Mouse (Mus musculus): ENCODE results near the gene Dazap1. TPM values are rescaled to one million over a fixed set of nuclear protein-coding genes. Genes with fewer than 3 reads are reported as not detected.

The Dazap1 gene
- polyA plus RNA-seq, 1 experiment from 2014 or later = 56.1 TPM

GRCm38 (mm10) chr10:80321670-80322581 is 60.6 kb downstream of the Dazap1 start:
- no peak for DNase-seq (ENCODE audit: low spot score)

GRCm38 (mm10) chr10:80322811-80323211 is 61.5 kb downstream of the Dazap1 start:
- DNase-seq (ENCODE audit: low spot score) = no peak

DNA sequence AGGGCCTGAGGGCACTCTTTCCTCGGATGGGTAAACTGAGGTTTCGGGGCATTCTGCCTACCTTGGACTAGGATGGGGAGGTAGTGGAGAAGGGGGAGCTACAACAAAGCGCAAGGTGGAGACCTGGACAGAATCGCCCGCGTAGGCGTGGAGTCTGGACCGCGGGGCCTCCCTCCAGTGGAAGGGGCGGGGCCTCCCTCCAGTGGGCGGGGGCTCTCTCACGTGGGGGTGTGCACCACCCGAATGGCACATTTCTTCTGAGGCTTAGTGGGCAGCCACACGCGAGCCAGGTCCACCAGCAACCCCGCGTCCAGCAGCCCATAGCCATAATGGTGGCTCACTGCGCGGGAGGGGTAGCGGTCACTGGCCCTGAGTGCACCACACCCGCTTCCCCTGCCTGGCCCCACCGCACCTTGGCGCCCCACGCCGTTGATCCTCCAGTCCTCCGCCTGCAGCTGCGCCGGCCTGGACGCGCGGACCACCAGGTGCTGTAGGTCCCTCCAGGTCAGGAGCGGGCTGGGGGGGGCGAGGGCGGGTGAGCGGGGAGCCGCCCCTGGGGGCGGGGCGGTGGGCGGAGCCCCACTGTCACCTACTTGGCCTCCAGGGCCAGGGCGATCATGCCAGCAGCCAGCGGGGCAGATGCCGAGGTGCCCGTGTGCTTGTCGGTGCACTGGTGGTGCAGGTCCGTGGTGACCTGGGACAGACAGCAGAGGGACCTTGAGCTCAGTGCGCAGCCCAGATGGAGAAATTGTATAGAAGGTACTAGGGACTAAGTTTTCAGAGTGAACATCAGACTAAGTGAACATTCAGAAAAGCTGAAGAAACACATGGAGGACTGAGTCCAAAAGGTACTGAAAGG is 62.2 kb downstream of the Dazap1 start:
- DNase-seq (ENCODE audit: low spot score) = peak; percentile 57

DNA sequence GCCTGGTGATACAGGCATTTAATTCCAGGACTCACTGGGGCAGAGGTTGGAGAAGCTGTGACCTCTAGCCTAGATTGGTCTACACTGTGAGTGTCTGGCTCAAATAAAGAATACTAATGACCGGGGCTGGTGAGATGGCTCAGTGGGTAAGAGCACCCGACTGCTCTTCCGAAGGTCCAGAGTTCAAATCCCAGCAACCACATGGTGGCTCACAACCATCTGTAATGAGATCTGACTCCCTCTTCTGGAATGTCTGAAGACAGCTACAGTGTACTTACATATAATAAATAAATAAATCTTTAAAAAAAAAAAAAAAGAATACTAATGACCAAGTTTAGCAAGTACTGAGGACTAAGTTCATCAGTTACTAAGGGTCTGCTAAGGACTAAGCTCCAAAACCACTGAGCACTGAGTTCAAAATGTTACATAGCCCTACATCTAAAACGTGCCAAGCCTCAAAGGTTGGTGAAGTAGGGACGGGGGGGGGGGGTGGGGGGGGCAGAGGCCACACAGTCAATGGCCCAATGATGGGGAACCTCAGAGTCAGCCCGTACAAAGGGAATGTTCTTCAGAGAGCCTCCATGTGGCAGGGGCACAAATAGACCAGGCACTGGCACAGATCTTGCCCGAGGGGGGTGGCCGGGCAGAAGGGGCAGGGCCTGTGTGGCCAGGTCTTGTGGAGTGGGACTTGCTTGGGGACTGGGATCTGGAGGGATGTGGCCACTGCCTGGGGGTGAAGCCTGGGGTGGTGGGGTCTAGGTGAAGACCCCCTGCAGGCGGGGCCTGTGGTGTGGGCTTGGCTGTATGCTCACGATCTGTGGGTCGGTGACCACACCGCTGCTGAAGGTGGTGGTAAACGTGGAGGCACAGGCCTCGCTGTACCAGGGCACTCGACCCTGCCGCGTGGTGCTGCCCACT is 63.1 kb downstream of the Dazap1 start:
- DNase-seq (ENCODE audit: low spot score) = no peak

GRCm38 (mm10) chr10:80325045-80325444 is 63.8 kb downstream of the Dazap1 start:
- no peak for DNase-seq (ENCODE audit: low spot score)

- DNase-seq (ENCODE audit: low spot score) = peak; percentile 79
Measured at GRCm38 (mm10) chr10:80329273-80330081, 68.2 kb downstream of the Dazap1 start, which contains the start of the genes Pcsk4 and Reep6. Pcsk4 (minus strand) TSS chr10:80329498. Reep6 (plus strand) TSS chr10:80329953.

- DNase-seq (ENCODE audit: low spot score) = no peak
Measured at GRCm38 (mm10) chr10:80330084-80330483, 68.8 kb downstream of the Dazap1 start.

DNA sequence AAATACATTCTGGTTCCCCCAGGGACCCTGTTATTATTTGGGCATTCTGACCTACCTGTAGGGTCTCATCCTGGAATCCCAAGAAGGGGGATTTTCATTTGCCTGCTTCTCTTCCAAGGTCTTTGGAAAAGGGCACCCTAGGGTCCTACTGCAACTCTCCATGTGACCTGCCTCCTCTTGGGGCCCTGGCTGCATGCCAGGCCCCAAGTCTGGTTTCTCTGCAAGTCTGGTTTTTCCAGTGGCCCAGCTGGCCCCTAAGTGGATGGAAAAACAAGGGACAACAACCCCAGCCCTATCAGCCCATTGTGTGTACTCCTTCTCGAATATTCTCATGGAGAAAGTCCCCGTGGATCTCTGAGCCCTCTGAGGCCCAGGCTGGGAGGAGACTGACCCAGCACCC is 69.6 kb downstream of the Dazap1 start:
- DNase-seq (ENCODE audit: low spot score) = no peak

DNA sequence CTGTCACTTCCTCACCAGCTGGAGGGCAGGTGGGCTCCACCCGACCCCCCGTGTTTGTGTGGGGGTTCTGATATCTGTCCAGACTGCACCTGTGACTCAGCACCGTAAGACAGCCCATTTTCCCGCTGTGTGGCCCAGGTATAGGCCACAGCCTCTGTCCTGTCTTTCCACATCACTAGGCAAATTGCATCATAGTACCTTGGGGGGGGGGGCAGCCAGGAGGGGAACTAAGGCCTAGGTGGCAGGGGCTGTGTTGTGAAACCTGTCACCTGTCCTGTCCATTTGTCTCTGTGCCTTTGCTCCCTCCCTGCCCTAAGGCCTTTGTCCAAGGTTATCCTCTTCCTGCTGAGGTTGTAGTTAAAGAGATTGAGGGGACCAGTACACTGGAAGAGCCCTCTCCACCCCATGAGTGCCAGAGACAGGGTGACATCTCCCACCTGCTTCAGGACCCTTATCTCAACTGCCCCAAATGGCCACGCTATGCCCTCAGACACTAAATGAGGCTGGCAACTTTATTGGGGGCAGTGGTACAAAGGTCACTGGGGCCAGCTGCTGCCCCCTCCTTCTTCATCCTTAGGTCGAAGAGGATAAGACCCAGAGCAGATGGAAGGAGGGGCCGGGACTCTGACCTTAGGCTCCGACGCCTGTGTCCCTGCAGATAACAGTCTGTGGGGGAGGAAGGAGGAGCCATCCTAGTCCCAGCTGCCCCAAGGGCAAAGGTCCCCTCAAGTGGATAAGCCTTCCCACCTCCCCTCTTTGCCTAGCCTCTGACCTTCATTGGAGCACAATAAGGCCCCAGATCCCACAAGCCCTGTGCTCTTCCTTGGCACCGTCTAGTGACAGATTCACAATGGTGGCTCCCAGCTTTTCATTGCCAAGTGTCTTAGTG is 70.6 kb downstream of the Dazap1 start:
- DNase-seq (ENCODE audit: low spot score) = no peak

GRCm38 (mm10) chr10:80332525-80332989 is 71.3 kb downstream of the Dazap1 start:
- DNase-seq (ENCODE audit: low spot score) = no peak

GRCm38 (mm10) chr10:80336263-80336662 is 75.0 kb downstream of the Dazap1 start:
- no peak for DNase-seq (ENCODE audit: low spot score)

Small RNA genes within 50 kb of the gene (microRNA-seq; reads per million reads assigned to microRNA genes)
- not detected for gene Mir6911 (ENCODE audit: borderline number of aligned reads)

Other genes starting within 250 kb of the Dazap1 start
- 179 and 206 TPM in 2 replicates for gene Arhgap45, start 244.8 kb upstream of the Dazap1 start, polyA plus RNA-seq (2015; fragmentation: Nextera tagmentation; extraction: Ambion mirVana)
- 153 and 158 TPM in 2 replicates for gene Polr2e, start 221.7 kb upstream of the Dazap1 start, polyA plus RNA-seq (2015; fragmentation: Nextera tagmentation; extraction: Ambion mirVana)
- 640 and 681 TPM in 2 replicates for gene Gpx4, start 214.3 kb upstream of the Dazap1 start, polyA plus RNA-seq (2015; fragmentation: Nextera tagmentation; extraction: Ambion mirVana)
- 18.3 and 19.7 TPM in 2 replicates for gene Sbno2, start 155.9 kb upstream of the Dazap1 start, polyA plus RNA-seq (2015; fragmentation: Nextera tagmentation; extraction: Ambion mirVana)
- gene Stk11, start 145.7 kb upstream of the Dazap1 start, polyA plus RNA-seq (2015; fragmentation: Nextera tagmentation; extraction: Ambion mirVana) = 18.2 and 23.2 TPM in 2 replicates
- gene Atp5d, start 122.9 kb upstream of the Dazap1 start, polyA plus RNA-seq (2015; fragmentation: Nextera tagmentation; extraction: Ambion mirVana) = 588 TPM in 2 replicates
- gene Cbarp, start 120.7 kb upstream of the Dazap1 start, polyA plus RNA-seq (2015; fragmentation: Nextera tagmentation; extraction: Ambion mirVana) = 3.5 and 4.3 TPM in 2 replicates
- 13.1 and 18.8 TPM in 2 replicates for gene Midn, start 113.2 kb upstream of the Dazap1 start, polyA plus RNA-seq (2015; fragmentation: Nextera tagmentation; extraction: Ambion mirVana)
- 226 and 376 TPM in 2 replicates for gene Cirbp, start 95.5 kb upstream of the Dazap1 start, polyA plus RNA-seq (2015; fragmentation: Nextera tagmentation; extraction: Ambion mirVana)
- 15.3 and 15.4 TPM in 2 replicates for gene 1600002K03Rik, start 88.5 kb upstream of the Dazap1 start, polyA plus RNA-seq (2015; fragmentation: Nextera tagmentation; extraction: Ambion mirVana)
- 1.2 and 1.6 TPM in 2 replicates for gene Efna2, start 82.0 kb upstream of the Dazap1 start, polyA plus RNA-seq (2015; fragmentation: Nextera tagmentation; extraction: Ambion mirVana)
- gene Mum1, start 35.1 kb upstream of the Dazap1 start, polyA plus RNA-seq (2015; fragmentation: Nextera tagmentation; extraction: Ambion mirVana) = 70.8 and 72.4 TPM in 2 replicates
- 319 and 339 TPM in 2 replicates for gene Ndufs7, start 12.4 kb upstream of the Dazap1 start, polyA plus RNA-seq (2015; fragmentation: Nextera tagmentation; extraction: Ambion mirVana)
- gene Gamt, start 474 bp upstream of the Dazap1 start, polyA plus RNA-seq (2015; fragmentation: Nextera tagmentation; extraction: Ambion mirVana) = 5.5 and 5.9 TPM in 2 replicates
- 1,158 and 1,206 TPM in 2 replicates for gene Rps15, start 31.0 kb downstream of the Dazap1 start, polyA plus RNA-seq (2015; fragmentation: Nextera tagmentation; extraction: Ambion mirVana)
- 0.10 and 0.24 TPM in 2 replicates for gene Apc2, start 34.5 kb downstream of the Dazap1 start, polyA plus RNA-seq (2015; fragmentation: Nextera tagmentation; extraction: Ambion mirVana)
- 72.7 and 81.1 TPM in 2 replicates for gene 2310011J03Rik, start 59.1 kb downstream of the Dazap1 start, polyA plus RNA-seq (2015; fragmentation: Nextera tagmentation; extraction: Ambion mirVana)
- gene Pcsk4, start 68.0 kb downstream of the Dazap1 start, polyA plus RNA-seq (2015; fragmentation: Nextera tagmentation; extraction: Ambion mirVana) = 4.4 and 4.6 TPM in 2 replicates
- gene Reep6, start 68.5 kb downstream of the Dazap1 start, polyA plus RNA-seq (2015; fragmentation: Nextera tagmentation; extraction: Ambion mirVana) = 0.26 and 0.30 TPM in 2 replicates
- gene Adamtsl5, start 86.9 kb downstream of the Dazap1 start, polyA plus RNA-seq (2015; fragmentation: Nextera tagmentation; extraction: Ambion mirVana) = 1.0 and 1.1 TPM in 2 replicates
- gene Plk5, start 95.0 kb downstream of the Dazap1 start, polyA plus RNA-seq (2015; fragmentation: Nextera tagmentation; extraction: Ambion mirVana) = 0.17 and 0.21 TPM in 2 replicates
- gene Mex3d, start 126.2 kb downstream of the Dazap1 start, polyA plus RNA-seq (2015; fragmentation: Nextera tagmentation; extraction: Ambion mirVana) = 3.2 and 4.7 TPM in 2 replicates
- 151 and 166 TPM in 2 replicates for gene Mbd3, start 138.1 kb downstream of the Dazap1 start, polyA plus RNA-seq (2015; fragmentation: Nextera tagmentation; extraction: Ambion mirVana)
- 635 and 689 TPM in 2 replicates for gene Uqcr11, start 145.3 kb downstream of the Dazap1 start, polyA plus RNA-seq (2015; fragmentation: Nextera tagmentation; extraction: Ambion mirVana)
- 89.7 and 96.8 TPM in 2 replicates for gene Tcf3, start 172.2 kb downstream of the Dazap1 start, polyA plus RNA-seq (2015; fragmentation: Nextera tagmentation; extraction: Ambion mirVana)
- gene Onecut3, start 233.3 kb downstream of the Dazap1 start, polyA plus RNA-seq (2015; fragmentation: Nextera tagmentation; extraction: Ambion mirVana) = not detected in 2 replicates